Mouse (Mus musculus): ENCODE results near the gene Ipmk. TPM values are rescaled to one million over a fixed set of nuclear protein-coding genes. Genes with fewer than 3 reads are reported as not detected.
"Not testable (repeated sequence)": the region's sequence is repeated elsewhere in the genome, so short reads cannot be mapped to it uniquely, and the experiment has no call there.

Gene Ipmk
- polyA plus RNA-seq, 1 experiment from 2014 or later: 11.9 TPM

DNA sequence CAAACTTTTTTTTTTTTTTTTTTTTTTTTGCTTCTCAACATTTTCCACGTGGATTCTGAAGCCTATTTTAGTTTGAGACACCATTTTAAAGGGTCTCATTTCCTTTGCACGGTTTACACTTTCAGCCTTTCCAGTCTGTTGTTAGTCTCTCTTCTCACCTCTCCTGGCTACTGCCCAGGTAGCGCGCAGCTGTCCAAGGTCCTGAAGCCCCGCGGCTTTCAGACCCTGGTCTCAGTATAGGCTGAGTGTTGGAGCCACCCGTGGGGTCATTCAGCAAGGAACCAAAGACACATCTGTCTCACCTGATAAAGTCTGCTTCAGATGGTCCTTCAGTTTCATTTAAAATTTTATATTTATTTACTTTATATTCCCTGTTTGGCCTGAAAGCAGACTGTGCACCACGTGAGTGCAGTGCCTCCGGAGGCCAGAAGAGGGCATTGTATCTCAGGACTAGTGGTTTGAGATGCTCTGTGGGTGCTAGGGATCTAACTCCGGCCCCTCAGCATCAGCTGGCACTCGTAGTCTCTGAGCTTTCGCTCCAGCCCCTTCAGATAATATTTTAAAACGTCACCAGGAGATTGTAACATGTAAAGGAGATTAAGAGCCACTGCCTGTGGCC is 80.8 kb downstream of the Ipmk start:
- Histone ChIP-seq H3K36me3 (ENCODE audit: control insufficient read depth, insufficient read depth, low read length) (no peaks in the 10 kb centered on the region), H3K4me2 (ENCODE audit: low read depth, low read length) (no peak overlapping the region), H3K27me3 (replicated peaks; ENCODE audit: control insufficient read depth, insufficient read depth, low read length) (no peaks in the 10 kb centered on the region), H3K9me3 (ENCODE audit: control insufficient read depth, low read length) (no peaks in the 10 kb centered on the region), H3K4me1 (ENCODE audit: control insufficient read depth, insufficient read depth, low read length) (no peaks in the 10 kb centered on the region), H3K9ac (ENCODE audit: low read depth, low read length) (no peak overlapping the region), H3K27ac (replicated peaks; ENCODE audit: low read depth, low read length) (no peak overlapping the region), H3K4me3 (ENCODE audit: low read depth, low read length) (no peak overlapping the region)
- DNase-seq (ENCODE audit: low spot score) (no peak), ATAC-seq (ENCODE audit: low read depth) (no peak)
- 58% methylated on average over 13 of the region's 13 CpGs for WGBS

DNA sequence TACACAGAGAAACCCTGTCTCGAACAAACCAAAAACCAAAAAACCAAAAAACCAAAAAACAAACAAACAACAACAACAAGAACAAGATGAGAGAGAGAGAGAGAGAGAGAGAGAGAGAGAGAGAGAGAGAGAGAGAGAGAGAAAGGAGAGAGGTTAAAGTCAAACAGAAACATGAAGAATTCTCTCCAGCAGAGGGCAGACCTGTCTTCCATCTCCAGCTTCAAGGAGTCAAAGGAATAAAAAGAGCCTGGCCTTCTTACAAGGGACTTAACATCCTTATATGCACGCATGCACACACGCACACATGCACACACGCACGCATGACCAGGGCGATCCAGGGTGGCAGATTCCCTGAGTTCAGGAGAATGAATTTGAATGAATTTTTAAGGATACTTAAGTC is 83.1 kb downstream of the Ipmk start:
- ATAC-seq (ENCODE audit: low read depth) (no peak), DNase-seq (ENCODE audit: low spot score) (no peak)
- Histone ChIP-seq H3K4me2 (ENCODE audit: low read depth, low read length) (no peak overlapping the region), H3K27ac (replicated peaks; ENCODE audit: low read depth, low read length) (no peak overlapping the region), H3K4me1 (ENCODE audit: control insufficient read depth, insufficient read depth, low read length) (no peaks in the 10 kb centered on the region), H3K9ac (ENCODE audit: low read depth, low read length) (no peak overlapping the region), H3K9me3 (ENCODE audit: control insufficient read depth, low read length) (no peaks in the 10 kb centered on the region), H3K4me3 (ENCODE audit: low read depth, low read length) (no peak overlapping the region), H3K36me3 (ENCODE audit: control insufficient read depth, insufficient read depth, low read length) (no peaks in the 10 kb centered on the region), H3K27me3 (replicated peaks; ENCODE audit: control insufficient read depth, insufficient read depth, low read length) (no peaks in the 10 kb centered on the region)
- WGBS: 93% methylated on average over 6 of the region's 6 CpGs

DNA sequence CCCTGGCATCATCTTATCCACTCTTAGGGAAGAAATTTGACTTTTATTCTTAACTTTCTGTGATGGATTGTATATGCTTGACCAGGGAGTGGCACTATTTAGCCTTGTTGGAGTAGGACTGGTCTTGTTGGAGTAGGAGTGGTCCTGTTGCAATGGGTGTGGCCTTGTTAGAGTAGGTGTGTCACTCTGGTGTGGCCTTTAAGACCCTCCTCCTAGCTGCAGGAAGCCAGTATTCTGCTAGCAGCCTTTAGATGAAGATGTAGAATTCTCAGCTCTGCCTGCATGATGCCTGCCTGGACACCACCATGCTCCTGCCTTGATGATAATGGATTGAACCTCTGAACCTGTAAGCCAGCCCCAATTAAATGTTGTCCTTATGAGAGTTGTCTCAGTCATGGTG is 95.5 kb downstream of the Ipmk start:
- no peak overlapping the region for H3K9ac ChIP-seq (ENCODE audit: low read depth, low read length)
- no peak overlapping the region for H3K4me2 ChIP-seq (ENCODE audit: low read depth, low read length)
- no peak overlapping the region for H3K4me3 ChIP-seq (ENCODE audit: low read depth, low read length)
- no peak overlapping the region for H3K27ac ChIP-seq (replicated peaks; ENCODE audit: low read depth, low read length)
- H3K4me1 ChIP-seq (ENCODE audit: control insufficient read depth, insufficient read depth, low read length): no peaks in the 10 kb centered on the region
- no peaks in the 10 kb centered on the region for H3K36me3 ChIP-seq (ENCODE audit: control insufficient read depth, insufficient read depth, low read length)
- ATAC-seq (ENCODE audit: low read depth): no peak
- H3K9me3 ChIP-seq (ENCODE audit: control insufficient read depth, low read length): no peaks in the 10 kb centered on the region
- no peak for DNase-seq (ENCODE audit: low spot score)
- H3K27me3 ChIP-seq (replicated peaks; ENCODE audit: control insufficient read depth, insufficient read depth, low read length): no peaks in the 10 kb centered on the region

DNA sequence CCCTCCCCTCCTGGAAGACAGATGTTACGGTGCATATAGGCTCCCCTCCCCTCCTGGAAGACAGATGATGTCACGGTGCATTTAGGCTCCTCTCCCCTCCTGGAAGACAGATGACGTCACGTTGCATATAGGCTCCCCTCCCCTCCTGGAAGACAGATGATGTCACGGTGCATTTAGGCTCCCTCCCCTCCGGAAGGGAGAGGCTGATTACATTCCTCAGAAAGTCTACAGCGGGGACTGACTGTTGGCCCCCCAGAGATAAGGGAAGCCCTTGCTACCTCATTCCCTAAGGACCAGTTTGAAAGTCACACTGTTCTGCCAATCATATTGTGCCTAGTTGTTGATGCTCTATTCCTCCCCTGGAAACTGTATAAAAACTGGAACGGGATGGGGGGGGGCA is 100.1 kb downstream of the Ipmk start:
- Histone ChIP-seq H3K27ac (replicated peaks; ENCODE audit: low read depth, low read length) (no peak overlapping the region), H3K4me2 (ENCODE audit: low read depth, low read length) (no peak overlapping the region), H3K36me3 (ENCODE audit: control insufficient read depth, insufficient read depth, low read length) (no peaks in the 10 kb centered on the region), H3K4me3 (ENCODE audit: low read depth, low read length) (no peak overlapping the region), H3K4me1 (ENCODE audit: control insufficient read depth, insufficient read depth, low read length) (no peaks in the 10 kb centered on the region), H3K9ac (ENCODE audit: low read depth, low read length) (no peak overlapping the region), H3K27me3 (replicated peaks; ENCODE audit: control insufficient read depth, insufficient read depth, low read length) (no peaks in the 10 kb centered on the region), H3K9me3 (ENCODE audit: control insufficient read depth, low read length) (no peaks in the 10 kb centered on the region)
- ATAC-seq (ENCODE audit: low read depth): no peak
- 53% methylated on average over 8 of the region's 8 CpGs for WGBS
- DNase-seq (ENCODE audit: low spot score): no peak

DNA sequence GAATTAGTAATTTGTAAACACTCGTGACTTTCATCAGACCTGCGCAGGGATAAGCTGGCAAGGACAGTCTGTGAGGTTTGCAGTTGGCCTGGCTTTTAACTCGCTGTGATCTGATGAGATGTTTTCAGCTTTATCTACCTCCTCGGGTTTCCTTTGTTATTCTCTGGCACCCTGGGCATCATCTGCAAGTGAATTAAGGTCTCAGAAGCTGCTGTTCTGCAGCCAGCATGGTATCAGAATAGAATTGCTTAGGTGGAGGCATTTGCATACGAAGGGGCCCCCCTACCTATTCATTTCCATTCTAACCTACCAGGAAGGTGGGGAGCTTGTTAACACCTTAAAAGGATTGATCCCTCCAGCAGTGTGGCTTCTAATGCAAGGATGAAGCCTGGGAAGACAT is 100.7 kb downstream of the Ipmk start:
- H3K4me1 ChIP-seq (ENCODE audit: control insufficient read depth, insufficient read depth, low read length): no peaks in the 10 kb centered on the region
- H3K27me3 ChIP-seq (replicated peaks; ENCODE audit: control insufficient read depth, insufficient read depth, low read length): no peaks in the 10 kb centered on the region
- H3K27ac ChIP-seq (replicated peaks; ENCODE audit: low read depth, low read length): no peak overlapping the region
- DNase-seq (ENCODE audit: low spot score) (no peak), ATAC-seq (ENCODE audit: low read depth) (no peak)
- H3K4me3 ChIP-seq (ENCODE audit: low read depth, low read length): no peak overlapping the region
- H3K4me2 ChIP-seq (ENCODE audit: low read depth, low read length): no peak overlapping the region
- no peak overlapping the region for H3K9ac ChIP-seq (ENCODE audit: low read depth, low read length)
- no peaks in the 10 kb centered on the region for H3K9me3 ChIP-seq (ENCODE audit: control insufficient read depth, low read length)
- no peaks in the 10 kb centered on the region for H3K36me3 ChIP-seq (ENCODE audit: control insufficient read depth, insufficient read depth, low read length)
- 83% methylated on average over 5 of the region's 5 CpGs for WGBS

DNA sequence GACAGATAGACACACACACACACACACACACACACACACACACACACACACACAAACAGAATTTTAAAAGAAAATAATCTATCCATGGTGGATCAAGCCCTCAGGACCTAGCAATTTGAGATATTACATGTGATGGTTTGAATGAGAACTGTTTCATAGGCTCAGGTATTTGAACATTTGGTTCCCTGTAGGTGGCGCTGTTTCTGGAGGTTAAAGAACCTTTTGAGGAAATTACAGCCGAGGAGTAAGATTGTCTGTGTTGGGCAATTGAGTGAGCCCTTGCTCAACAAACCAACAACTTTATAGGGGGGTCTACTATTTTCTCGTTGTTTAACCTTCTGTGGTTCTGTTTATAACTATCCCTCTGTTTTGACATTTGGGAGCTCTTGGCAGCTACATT is 107.8 kb downstream of the Ipmk start:
- Histone ChIP-seq H3K27ac (replicated peaks; ENCODE audit: low read depth, low read length) (no peak overlapping the region), H3K27me3 (replicated peaks; ENCODE audit: control insufficient read depth, insufficient read depth, low read length) (no peaks in the 10 kb centered on the region), H3K4me3 (ENCODE audit: low read depth, low read length) (no peak overlapping the region), H3K36me3 (ENCODE audit: control insufficient read depth, insufficient read depth, low read length) (no peaks in the 10 kb centered on the region), H3K9ac (ENCODE audit: low read depth, low read length) (no peak overlapping the region), H3K4me1 (ENCODE audit: control insufficient read depth, insufficient read depth, low read length) (no peaks in the 10 kb centered on the region), H3K4me2 (ENCODE audit: low read depth, low read length) (no peak overlapping the region), H3K9me3 (ENCODE audit: control insufficient read depth, low read length) (no peaks in the 10 kb centered on the region)
- 78% methylated on average over 3 of the region's 3 CpGs for WGBS
- no peak for DNase-seq (ENCODE audit: low spot score)
- ATAC-seq (ENCODE audit: low read depth): no peak

DNA sequence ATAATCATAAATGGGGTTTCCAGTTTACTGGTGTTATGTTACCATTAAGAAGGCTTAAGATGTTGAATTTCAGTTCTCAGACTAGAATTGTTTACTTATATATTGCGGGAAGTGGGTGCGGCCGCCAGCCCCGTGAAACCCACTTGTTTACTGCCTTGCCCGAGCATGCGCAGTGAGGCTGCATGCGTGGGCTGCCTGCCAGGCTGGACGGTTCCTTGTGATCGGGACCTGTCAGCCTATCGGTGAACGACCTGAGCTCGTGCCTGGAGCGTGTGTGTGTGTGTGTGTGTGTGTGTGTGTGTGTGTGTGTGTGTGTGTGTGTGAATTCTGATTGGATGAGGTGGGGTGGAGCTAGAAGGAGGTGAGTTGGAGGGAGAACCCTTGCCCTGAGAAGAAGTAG is 114.8 kb downstream of the Ipmk start:
- not testable (repeated sequence) for H3K4me2 ChIP-seq (ENCODE audit: low read depth, low read length); H3K36me3 ChIP-seq (ENCODE audit: control insufficient read depth, insufficient read depth, low read length); ATAC-seq (ENCODE audit: low read depth); H3K4me1 ChIP-seq (ENCODE audit: control insufficient read depth, insufficient read depth, low read length); H3K4me3 ChIP-seq (ENCODE audit: low read depth, low read length); H3K9ac ChIP-seq (ENCODE audit: low read depth, low read length); H3K27ac ChIP-seq (replicated peaks; ENCODE audit: low read depth, low read length); H3K27me3 ChIP-seq (replicated peaks; ENCODE audit: control insufficient read depth, insufficient read depth, low read length); DNase-seq (ENCODE audit: low spot score); H3K9me3 ChIP-seq (ENCODE audit: control insufficient read depth, low read length)
- 89% methylated on average over 13 of the region's 13 CpGs for WGBS

DNA sequence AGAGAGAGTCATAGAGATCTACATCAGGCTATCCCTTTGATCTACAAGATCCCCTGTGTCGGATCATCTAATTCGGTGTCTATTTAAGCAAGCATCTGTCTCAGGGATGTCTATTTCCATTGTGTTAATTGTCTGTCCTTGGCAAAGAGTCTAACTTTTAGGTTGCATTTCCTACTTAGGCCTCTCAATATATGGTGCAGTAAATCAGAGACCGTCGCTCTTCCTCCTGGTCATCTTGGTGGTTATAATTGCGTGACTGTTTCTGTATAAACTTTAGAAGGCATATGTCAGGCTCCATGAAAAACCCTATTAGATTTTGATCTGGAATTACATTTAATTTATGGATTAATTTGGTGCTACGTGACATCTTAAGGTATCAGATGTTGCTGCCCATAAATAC is 116.9 kb downstream of the Ipmk start:
- Histone ChIP-seq H3K9me3 (ENCODE audit: control insufficient read depth, low read length) (no peaks in the 10 kb centered on the region), H3K4me2 (ENCODE audit: low read depth, low read length) (no peak overlapping the region), H3K4me1 (ENCODE audit: control insufficient read depth, insufficient read depth, low read length) (no peaks in the 10 kb centered on the region), H3K27me3 (replicated peaks; ENCODE audit: control insufficient read depth, insufficient read depth, low read length) (no peaks in the 10 kb centered on the region), H3K4me3 (ENCODE audit: low read depth, low read length) (no peak overlapping the region), H3K9ac (ENCODE audit: low read depth, low read length) (no peak overlapping the region), H3K27ac (replicated peaks; ENCODE audit: low read depth, low read length) (no peak overlapping the region), H3K36me3 (ENCODE audit: control insufficient read depth, insufficient read depth, low read length) (no peaks in the 10 kb centered on the region)
- no peak for ATAC-seq (ENCODE audit: low read depth)
- WGBS: 92% methylated on average over 6 of the region's 6 CpGs
- no peak for DNase-seq (ENCODE audit: low spot score)

DNA sequence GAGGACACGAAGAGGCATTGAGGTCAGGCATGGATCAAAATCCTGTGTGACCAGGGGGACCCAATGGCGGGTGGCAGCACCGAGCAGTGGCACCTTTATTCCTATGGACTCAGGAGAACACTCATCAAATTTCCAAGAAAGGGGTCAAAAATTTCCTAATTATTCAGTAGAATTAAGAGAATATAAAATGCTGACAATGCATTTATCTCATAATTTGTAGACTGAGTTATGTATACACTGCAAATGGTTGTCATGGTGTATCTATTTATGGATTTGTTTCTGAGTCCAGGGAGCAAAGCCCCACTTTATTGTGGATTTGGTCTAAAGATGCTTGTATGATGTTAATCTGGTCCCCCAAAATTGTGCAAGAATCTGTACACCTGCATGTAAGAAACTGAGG is 120.8 kb downstream of the Ipmk start:
- no peak for DNase-seq (ENCODE audit: low spot score)
- Histone ChIP-seq H3K27me3 (replicated peaks; ENCODE audit: control insufficient read depth, insufficient read depth, low read length) (no peaks in the 10 kb centered on the region), H3K36me3 (ENCODE audit: control insufficient read depth, insufficient read depth, low read length) (no peaks in the 10 kb centered on the region), H3K4me1 (ENCODE audit: control insufficient read depth, insufficient read depth, low read length) (no peaks in the 10 kb centered on the region), H3K4me2 (ENCODE audit: low read depth, low read length) (no peak overlapping the region), H3K9ac (ENCODE audit: low read depth, low read length) (no peak overlapping the region), H3K27ac (replicated peaks; ENCODE audit: low read depth, low read length) (no peak overlapping the region), H3K9me3 (ENCODE audit: control insufficient read depth, low read length) (no peaks in the 10 kb centered on the region), H3K4me3 (ENCODE audit: low read depth, low read length) (no peak overlapping the region)
- no peak for ATAC-seq (ENCODE audit: low read depth)
- WGBS: 83% methylated on average over 3 of the region's 3 CpGs
